Mouse (Mus musculus) fibroblast of lung, adult 2 months (primary cell): Measurements from ENCODE around the gene Gdpd3.

Experiments used
- DNase-seq: peaks from one replicate; pipeline ENCODE4 v3.0.0-alpha.2; 2011; ENCODE audit warnings: low read depth

Gdpd3 gene

GRCm38 (mm10) chr7:126789141-126789540 lies 23.0 kb downstream of the Gdpd3 start:
- no peak for DNase-seq

- DNase-seq: peak; percentile 85
Observed at GRCm38 (mm10) chr7:126791851-126792720, 26.0 kb downstream of the Gdpd3 start, which contains the start of gene Ppp4c. TSS of gene Ppp4c (minus strand) at chr7:126792496.

GRCm38 (mm10) chr7:126792721-126793443 lies 26.7 kb downstream of the Gdpd3 start:
- no peak for DNase-seq

- DNase-seq: no peak
Observed at GRCm38 (mm10) chr7:126793456-126794270, 27.5 kb downstream of the Gdpd3 start.

GRCm38 (mm10) chr7:126794271-126794605 lies 28.1 kb downstream of the Gdpd3 start:
- DNase-seq: no peak

GRCm38 (mm10) chr7:126795387-126796317 lies 29.5 kb downstream of the Gdpd3 start:
- DNase-seq: no peak

- DNase-seq: no peak
Observed at GRCm38 (mm10) chr7:126796350-126796932, 30.3 kb downstream of the Gdpd3 start.

- DNase-seq: no peak
Observed at GRCm38 (mm10) chr7:126797411-126798126, 31.4 kb downstream of the Gdpd3 start, which contains the start of gene Fam57b. TSS of gene Fam57b (plus strand) at chr7:126797668.

GRCm38 (mm10) chr7:126798127-126799049 lies 32.3 kb downstream of the Gdpd3 start:
- DNase-seq: no peak

GRCm38 (mm10) chr7:126799050-126799467 lies 32.9 kb downstream of the Gdpd3 start:
- peak; percentile 97 for DNase-seq

- peak; percentile 81 for DNase-seq
Observed at GRCm38 (mm10) chr7:126799468-126800268, 33.5 kb downstream of the Gdpd3 start.

- no peak for DNase-seq
Observed at GRCm38 (mm10) chr7:126800269-126801056, 34.3 kb downstream of the Gdpd3 start.

GRCm38 (mm10) chr7:126801057-126801422 lies 34.9 kb downstream of the Gdpd3 start:
- no peak for DNase-seq

GRCm38 (mm10) chr7:126802134-126802889 lies 36.2 kb downstream of the Gdpd3 start:
- DNase-seq: no peak

GRCm38 (mm10) chr7:126803181-126803580 lies 37.0 kb downstream of the Gdpd3 start:
- no peak for DNase-seq

- DNase-seq: no peak
Observed at GRCm38 (mm10) chr7:126803751-126804150, 37.6 kb downstream of the Gdpd3 start.

GRCm38 (mm10) chr7:126806956-126807355 lies 40.8 kb downstream of the Gdpd3 start:
- no peak for DNase-seq
